8 mouse cellular contexts compared by ENCODE assay signal in genomic region chr10:43477459-43477858, GRCm38 (mm10). TPM values are rescaled to one million over a fixed set of nuclear protein-coding genes. Genes with fewer than 3 reads are reported as not detected.
A peak's percentile ranks its signal among the peaks of the same experiment; 100 is the strongest.
DNase-seq lines count a peak whose midpoint lies in the region; ATAC-seq and TF ChIP-seq lines count a peak whose summit lies in the region.

No protein-coding gene starts in this region.

- DNase-seq in kidney, adult 8-10 months: no peak
- peak; percentile 15 for DNase-seq in c-Kit-positive CD71-positive TER-119-negative erythroid progenitor cells, embryonic 14.5 days (ENCODE audit: low read depth)
- DNase-seq in midbrain, postnatal 0 days (ENCODE audit: low spot score): peak; percentile 6
- DNase-seq in ovary, postnatal 10 days (ENCODE audit: low spot score): no peak
- no peak for DNase-seq in frontal cortex, postnatal 14 days (ENCODE audit: low spot score in 2 of 2)

- no peak for TF ChIP-seq CTCF in midbrain, postnatal 0 days (IDR thresholded peaks at IDR 0.05)

- peak overlapping the region; percentile 96; the same call in 1 of the 2 replicates for H3K9ac ChIP-seq in kidney, embryonic 15.5 days
- H3K9ac ChIP-seq in hindbrain, embryonic 15.5 days: peak overlapping the region; percentile 11; the same call in 1 of the 2 replicates
- H3K9ac ChIP-seq in midbrain, postnatal 0 days (replicated peaks; ENCODE audit: low read length, poor library complexity, severe bottlenecking): no peak overlapping the region; the same call in 1 of the 2 replicates

- WGBS in kidney, embryonic 15.5 days: 7% methylated on average over 9 of the region's 9 CpGs
- 4% methylated on average over 9 of the region's 9 CpGs for WGBS in hindbrain, embryonic 15.5 days
- 8% methylated on average over 9 of the region's 9 CpGs for WGBS in midbrain, postnatal 0 days

- no peaks in the 10 kb centered on the region for H3K9me3 ChIP-seq in kidney, embryonic 15.5 days (replicated peaks)
- H3K9me3 ChIP-seq in hindbrain, embryonic 15.5 days: no peaks in the 10 kb centered on the region
- no peaks in the 10 kb centered on the region for H3K9me3 ChIP-seq in midbrain, postnatal 0 days (ENCODE audit: low read length)

- peaks cover 33% of the 10 kb centered on the region for H3K4me1 ChIP-seq in kidney, embryonic 15.5 days
- peaks cover 26% of the 10 kb centered on the region for H3K4me1 ChIP-seq in hindbrain, embryonic 15.5 days (replicated peaks)
- H3K4me1 ChIP-seq in midbrain, postnatal 0 days (ENCODE audit: insufficient read depth, low read length): peaks cover 7% of the 10 kb centered on the region; the same call in 1 of the 2 replicates

- no peaks in the 10 kb centered on the region for H3K36me3 ChIP-seq in kidney, embryonic 15.5 days
- H3K36me3 ChIP-seq in hindbrain, embryonic 15.5 days: no peaks in the 10 kb centered on the region
- no peaks in the 10 kb centered on the region for H3K36me3 ChIP-seq in midbrain, postnatal 0 days (ENCODE audit: insufficient read depth, low read length)

- ATAC-seq in kidney, embryonic 15.5 days (replicated peaks; ENCODE audit: low FRiP score): no peak
- no peak for ATAC-seq in hindbrain, embryonic 15.5 days (ENCODE audit: low FRiP score, low read depth)
- ATAC-seq in midbrain, postnatal 0 days (ENCODE audit: low FRiP score): no peak
- no peak for ATAC-seq in granulocyte monocyte progenitor cell, adult 5-6 weeks (replicated peaks; ENCODE audit: poor library complexity, severe bottlenecking)

- H3K27ac ChIP-seq in kidney, embryonic 15.5 days: peak overlapping the region; percentile 99
- H3K27ac ChIP-seq in hindbrain, embryonic 15.5 days (replicated peaks): 0 out of 2 replicates have a peak overlapping the region, but pooled peaks have one; percentile 97
- H3K27ac ChIP-seq in midbrain, postnatal 0 days (ENCODE audit: low read depth, low read length): no peak overlapping the region

- no peaks in the 10 kb centered on the region for H3K27me3 ChIP-seq in kidney, embryonic 15.5 days
- H3K27me3 ChIP-seq in hindbrain, embryonic 15.5 days: no peaks in the 10 kb centered on the region
- no peaks in the 10 kb centered on the region for H3K27me3 ChIP-seq in midbrain, postnatal 0 days (ENCODE audit: insufficient read depth, low read length)

- peak overlapping the region; percentile 79 for H3K4me3 ChIP-seq in kidney, embryonic 15.5 days (replicated peaks)
- H3K4me3 ChIP-seq in hindbrain, embryonic 15.5 days: peak overlapping the region; percentile 86
- peak overlapping the region; percentile 91 for H3K4me3 ChIP-seq in midbrain, postnatal 0 days (ENCODE audit: low read depth, low read length)

- peak overlapping the region; percentile 93 for H3K4me2 ChIP-seq in kidney, embryonic 15.5 days
- H3K4me2 ChIP-seq in hindbrain, embryonic 15.5 days: peak overlapping the region; percentile 95
- H3K4me2 ChIP-seq in midbrain, postnatal 0 days (ENCODE audit: low read depth, low read length, poor library complexity, severe bottlenecking): peak overlapping the region; percentile 99

RNA-seq across cellular contexts. Expression of gene Bend3, which starts 1.2 kb away (rescaled TPM):
- polyA plus RNA-seq in kidney, embryonic 15.5 days (2015; fragmentation: Nextera tagmentation; extraction: Ambion mirVana): 6.6 and 7.4 TPM in 2 replicates
- 3.6 and 4.3 TPM in 2 replicates for polyA plus RNA-seq in hindbrain, embryonic 15.5 days (2015; fragmentation: Nextera tagmentation; extraction: Ambion mirVana)
- 10.1 and 10.8 TPM in 2 replicates for total RNA-seq in midbrain, postnatal 0 days (2014; rRNA removed)
- 2.0 and 3.0 TPM in 2 replicates for polyA plus RNA-seq in midbrain, postnatal 0 days (2015; fragmentation: Nextera tagmentation; extraction: Ambion mirVana)
- total RNA-seq in granulocyte monocyte progenitor cell, adult 5-6 weeks (2014; fragmentation: Nextera tagmentation): 6.5 and 13.7 TPM in 2 replicates
- total RNA-seq in granulocyte monocyte progenitor cell, adult 5-6 weeks (2017): 3.8 and 5.2 TPM in 2 replicates

RNA-seq across cellular contexts. Expression of gene Gm9803, which starts 46.4 kb away (rescaled TPM):
- 8.3 and 15.2 TPM in 2 replicates for polyA plus RNA-seq in kidney, embryonic 15.5 days (2015; fragmentation: Nextera tagmentation; extraction: Ambion mirVana)
- 22.0 and 26.2 TPM in 2 replicates for polyA plus RNA-seq in hindbrain, embryonic 15.5 days (2015; fragmentation: Nextera tagmentation; extraction: Ambion mirVana)
- 37.0 and 49.6 TPM in 2 replicates for total RNA-seq in midbrain, postnatal 0 days (2014; rRNA removed)
- 20.8 and 21.9 TPM in 2 replicates for polyA plus RNA-seq in midbrain, postnatal 0 days (2015; fragmentation: Nextera tagmentation; extraction: Ambion mirVana)
- 4.8 and 4.9 TPM in 2 replicates for total RNA-seq in granulocyte monocyte progenitor cell, adult 5-6 weeks (2014; fragmentation: Nextera tagmentation)
- total RNA-seq in granulocyte monocyte progenitor cell, adult 5-6 weeks (2017): 2.5 and 4.0 TPM in 2 replicates

Comparison
In these comparisons a context has a peak if more than half of its experiments do, and no peak if none do; other contexts are left out.
1. DNase-seq: peak in c-Kit-positive CD71-positive TER-119-negative erythroid progenitor cells, embryonic 14.5 days (single experiment) and midbrain, postnatal 0 days (single experiment); none in kidney, adult 8-10 months (0 of 2), ovary, postnatal 10 days (single experiment) and frontal cortex, postnatal 14 days (0 of 2).
2. Peak in every context shown above with its lines, with median percentiles within 50 percentile points of each other: H3K4me2 ChIP-seq and H3K4me3 ChIP-seq.